Mouse (Mus musculus) bone marrow, adult 2 months (tissue): ENCODE measurements around the gene Ift81.

ENCODE experiments used
- CTCF ChIP-seq: fragments of 200-500 bp; IDR thresholded peaks from 2 replicates; pipeline ENCODE4 v1.5.1; 2011; ENCODE audit warnings: low read length, control low read depth; ENCODE audit not compliant: control insufficient read depth, insufficient read depth
- POLR2A ChIP-seq: fragments of 200-500 bp; IDR thresholded peaks from 2 replicates; pipeline ENCODE4 v1.6.1; 2011; ENCODE audit warnings: low read depth, mild to moderate bottlenecking, control low read depth, low read length, borderline replicate concordance; ENCODE audit not compliant: control insufficient read depth

DNA sequence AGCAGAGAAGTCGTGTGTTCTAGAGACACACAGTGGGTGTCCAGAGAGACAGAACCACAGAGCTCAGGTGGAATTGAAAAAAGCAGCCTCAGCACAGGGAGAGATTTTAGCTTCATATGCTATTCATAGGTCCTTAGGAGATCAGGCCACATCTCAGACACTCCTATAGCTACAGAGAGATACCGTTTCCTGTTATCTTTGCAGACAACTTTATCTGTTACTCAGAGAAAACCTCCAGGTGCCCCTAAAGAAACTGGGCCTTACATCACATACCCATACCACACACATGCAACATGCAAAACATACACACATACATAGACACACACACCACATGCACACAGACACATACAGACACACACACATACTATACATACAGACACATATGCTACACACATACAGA is 24.0 kb upstream of the Ift81 start:
- TF ChIP-seq CTCF (no peak), POLR2A (no peak)
